In the genomic region with DNA sequence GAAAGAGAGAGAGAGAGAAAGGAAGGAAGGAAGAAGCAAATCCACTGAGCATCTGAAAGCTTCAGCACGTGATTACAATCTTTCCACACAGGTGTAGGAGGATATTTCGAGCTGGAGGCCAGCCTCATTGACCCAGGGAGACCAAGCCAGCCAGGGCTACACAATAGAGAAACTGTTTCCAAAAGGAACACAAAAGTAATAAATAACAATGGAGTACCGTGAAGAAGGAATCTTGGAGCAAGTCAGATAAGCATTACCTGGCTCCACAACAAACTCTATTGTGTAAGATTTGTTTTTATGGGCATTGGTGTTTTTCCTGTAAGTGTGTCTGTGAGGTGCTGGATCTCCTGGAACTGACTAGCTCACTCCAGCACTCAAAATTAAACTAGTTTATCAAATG, we compare ENCODE assay signal across 22 mouse cellular contexts. TPM values are rescaled to one million over a fixed set of nuclear protein-coding genes. Genes with fewer than 3 reads are reported as not detected.
DNase-seq lines count a peak whose midpoint lies in the region; ATAC-seq and TF ChIP-seq lines count a peak whose summit lies in the region.
"Had no signal": no experiment of that assay in that cellular context is flagged by ENCODE, and none has a peak within 500 bp of the region (broad histone marks: within the 10 kb centered on the region; RNA-seq: fewer than 3 reads in every experiment).

No protein-coding gene starts in this region.

- no peak for ATAC-seq in lung, embryonic 14.5 days (ENCODE audit: insufficient read depth)
- ATAC-seq in kidney, embryonic 16.5 days (ENCODE audit: low FRiP score, low TSS enrichment), result no peak
- no peak for ATAC-seq in neural tube, embryonic 15.5 days (ENCODE audit: low FRiP score)
- ATAC-seq: activated CD4-positive, CD25-positive, alpha-beta regulatory T cell, adult 4 months; CD4-positive, CD25-positive, alpha-beta regulatory T cell, adult 4 months; Patski had no signal

- TF ChIP-seq POLR2A in CH12.LX (IDR thresholded peaks at IDR 0.05; ENCODE audit: low read depth, low read length), result no peak

- no peak for TF ChIP-seq CTCF in lung, embryonic 14.5 days (IDR thresholded peaks at IDR 0.05; ENCODE audit: low read depth)
- TF ChIP-seq CTCF in CH12.LX (conservative IDR thresholded peaks at IDR 0.05 in 1 of 2, IDR thresholded peaks at IDR 0.05 in 1 of 2; ENCODE audit: low read depth in 2 of 2, low read length in 2 of 2), result no peak

- dilution Hi-C loops in CH12.LX (cut with MboI; ENCODE audit: extremely low pct_ligation_motif_present, extremely low pct_unique_long_range_greater_than_20kb, low sequenced_read_pairs), result no loop called here

- H3K4me2 ChIP-seq in lung, embryonic 14.5 days, result no peak overlapping the region
- H3K4me2 ChIP-seq in CH12.LX (ENCODE audit: insufficient read depth, low read depth, poor library complexity, severe bottlenecking), result no peak overlapping the region
- no peak overlapping the region for H3K4me2 ChIP-seq in kidney, embryonic 16.5 days (replicated peaks; ENCODE audit: low read depth, low read length)
- no peak overlapping the region for H3K4me2 ChIP-seq in neural tube, embryonic 15.5 days

- no peaks in the 10 kb centered on the region for H3K27me3 ChIP-seq in lung, embryonic 14.5 days (ENCODE audit: insufficient read depth, low read length)
- H3K27me3 ChIP-seq in CH12.LX (replicated peaks), result no peaks in the 10 kb centered on the region
- H3K27me3 ChIP-seq in kidney, embryonic 16.5 days (ENCODE audit: insufficient read depth, low read length), result no peaks in the 10 kb centered on the region
- no peaks in the 10 kb centered on the region for H3K27me3 ChIP-seq in neural tube, embryonic 15.5 days (replicated peaks)
- H3K27me3 ChIP-seq: Patski had no signal

- H3K36me3 ChIP-seq in lung, embryonic 14.5 days (ENCODE audit: insufficient read depth), result no peaks in the 10 kb centered on the region
- H3K36me3 ChIP-seq in CH12.LX (replicated peaks in 1 of 2; ENCODE audit: control insufficient read depth in 1 of 2, insufficient read depth in 1 of 2, low read length in 1 of 2), result peaks cover 0 to 2% of the 10 kb centered on the region in 2 experiments
- H3K36me3 ChIP-seq in kidney, embryonic 16.5 days (ENCODE audit: insufficient read depth, low read length), result no peaks in the 10 kb centered on the region
- H3K36me3 ChIP-seq in neural tube, embryonic 15.5 days, result no peaks in the 10 kb centered on the region
- H3K36me3 ChIP-seq: G1E had no signal

- TF ChIP-seq EP300 in CH12.LX (IDR thresholded peaks at IDR 0.05; ENCODE audit: low read length), result no peak

- peaks cover 66% of the 10 kb centered on the region for H3K79me2 ChIP-seq in CH12.LX (replicated peaks; ENCODE audit: control insufficient read depth, extremely low read depth, insufficient read depth, poor library complexity, severe bottlenecking)

- no peaks in the 10 kb centered on the region for H3K9me3 ChIP-seq in lung, embryonic 14.5 days (ENCODE audit: low read depth, low read length)
- H3K9me3 ChIP-seq in CH12.LX (replicated peaks; ENCODE audit: low read length), result no peaks in the 10 kb centered on the region
- H3K9me3 ChIP-seq in kidney, embryonic 16.5 days (ENCODE audit: low read length), result no peaks in the 10 kb centered on the region
- H3K9me3 ChIP-seq in neural tube, embryonic 15.5 days (replicated peaks), result no peaks in the 10 kb centered on the region
- H3K9me3 ChIP-seq: G1E had no signal

- TF ChIP-seq RAD21 in CH12.LX (IDR thresholded peaks at IDR 0.05; ENCODE audit: low read depth, low read length), result no peak

- H3K4me1 ChIP-seq in lung, embryonic 14.5 days (ENCODE audit: insufficient read depth), result no peaks in the 10 kb centered on the region
- peaks cover 12 to 30% of the 10 kb centered on the region in 2 experiments for H3K4me1 ChIP-seq in CH12.LX (ENCODE audit: control insufficient read depth in 1 of 2, insufficient read depth in 2 of 2)
- H3K4me1 ChIP-seq in kidney, embryonic 16.5 days (ENCODE audit: insufficient read depth, low read length), result no peaks in the 10 kb centered on the region; the same call in 1 of the 2 replicates
- peaks cover 18% of the 10 kb centered on the region for H3K4me1 ChIP-seq in neural tube, embryonic 15.5 days

- WGBS in lung, embryonic 14.5 days, result 51% methylated on average over 3 of the region's 3 CpGs
- WGBS in kidney, embryonic 16.5 days, result 30% methylated on average over 3 of the region's 3 CpGs
- WGBS in neural tube, embryonic 15.5 days, result 39% methylated on average over 3 of the region's 3 CpGs

- no peak for DNase-seq in lung, embryonic 14.5 days
- no peak for DNase-seq in lung, postnatal 36 days
- DNase-seq in CH12.LX (ENCODE audit: extremely low read depth), result no peak
- peak; percentile 85 for DNase-seq in fat pad, adult 2 months (ENCODE audit: extremely low read depth, low read depth, low spot score)
- peak; percentile 90 for DNase-seq in gonadal fat pad, adult 2 months (ENCODE audit: low read depth)
- no peak for DNase-seq in urinary bladder, postnatal 36 days (ENCODE audit: low spot score in 2 of 2)
- DNase-seq: adrenal gland, adult 2 months; adrenal gland, adult 8-10 months; adrenal gland, postnatal 10 days; adrenal gland, postnatal 14 days; adrenal gland, postnatal 25 days; adrenal gland, postnatal 36 days; B cell, adult 2 months; cerebellum, adult 11 months; cerebellum, adult 11-12 months; cerebellum, adult 18-20 months had no signal

- H3K27ac ChIP-seq in lung, embryonic 14.5 days (ENCODE audit: low read depth), result peak overlapping the region; percentile 2; the same call in 1 of the 2 replicates
- H3K27ac ChIP-seq in CH12.LX (ENCODE audit: insufficient read depth, low read depth), result no peak overlapping the region
- H3K27ac ChIP-seq in kidney, embryonic 16.5 days (ENCODE audit: low read length), result no peak overlapping the region
- H3K27ac ChIP-seq in neural tube, embryonic 15.5 days (replicated peaks), result no peak overlapping the region

- H3K9ac ChIP-seq in lung, embryonic 14.5 days, result no peak overlapping the region
- H3K9ac ChIP-seq in CH12.LX (ENCODE audit: insufficient read depth, low read depth), result no peak overlapping the region
- no peak overlapping the region for H3K9ac ChIP-seq in kidney, embryonic 16.5 days (replicated peaks; ENCODE audit: low read length)
- H3K9ac ChIP-seq in neural tube, embryonic 15.5 days (replicated peaks), result no peak overlapping the region

- no peak overlapping the region for H3K4me3 ChIP-seq in lung, embryonic 14.5 days (ENCODE audit: low read depth, low read length)
- H3K4me3 ChIP-seq in CH12.LX (replicated peaks in 1 of 3; ENCODE audit: low read depth in 2 of 3, low read length in 2 of 3, poor library complexity in 1 of 3), result no peak overlapping the region
- no peak overlapping the region for H3K4me3 ChIP-seq in kidney, embryonic 16.5 days (ENCODE audit: low read length)
- H3K4me3 ChIP-seq in neural tube, embryonic 15.5 days (replicated peaks), result no peak overlapping the region

- in situ Hi-C loops in CH12.LX (cut with MboI; ENCODE audit: low pct_ligation_motif_present, low pct_unique_long_range_greater_than_20kb, low sequenced_read_pairs), result no loop called here

TF ChIP-seq in CH12.LX, 34 proteins besides CTCF, POLR2A, EP300 and RAD21:
- TF ChIP-seq BHLHE40 (IDR thresholded peaks at IDR 0.05; ENCODE audit: low read depth, low read length) (peak; percentile 20; the same call in 1 of the 2 replicates), ELF1 (IDR thresholded peaks at IDR 0.05; ENCODE audit: low read depth, low read length) (no peak)

RNA-seq across cellular contexts. Expression of a gene that starts 7.1 kb away (rescaled TPM):
- polyA plus RNA-seq in lung, embryonic 14.5 days (2014; fragmentation: Nextera tagmentation; extraction: Ambion mirVana), result 3.8 and 5.3 TPM in 2 replicates
- total RNA-seq in CH12.LX (2012; rRNA removed) (3.4 and 3.9 TPM in 2 replicates), CH12.LX (2014; rRNA removed) (3.5 and 3.9 TPM in 2 replicates)
- 11.8 and 14.7 TPM in 2 replicates for polyA plus RNA-seq in CH12.LX (2012; ENCODE audit: insufficient read length, low read depth)
- 8.3 and 8.5 TPM in 2 replicates for polyA plus RNA-seq in gonadal fat pad, adult 2 months (2012; rRNA removed)
- 3.6 and 4.2 TPM in 2 replicates for polyA plus RNA-seq in kidney, embryonic 16.5 days (2015; fragmentation: Nextera tagmentation; extraction: Ambion mirVana)
- polyA plus RNA-seq in neural tube, embryonic 15.5 days (2015; fragmentation: Nextera tagmentation; extraction: Ambion mirVana), result 13.2 and 14.9 TPM in 2 replicates

Comparison
In these comparisons a context has a peak if more than half of its experiments do, and no peak if none do; other contexts are left out.
1. DNase-seq: peak in fat pad, adult 2 months (single experiment) and gonadal fat pad, adult 2 months (single experiment); none in lung, embryonic 14.5 days (single experiment), lung, postnatal 36 days (single experiment), CH12.LX (single experiment) and urinary bladder, postnatal 36 days (0 of 2).